Mouse (Mus musculus): ENCODE measurements around the gene AC131692.1. TPM values are rescaled to one million over a fixed set of nuclear protein-coding genes. Genes with fewer than 3 reads are reported as not detected.
A peak's percentile ranks its signal among the peaks of the same experiment; 100 is the strongest.

The AC131692.1 gene
- not detected in 2 replicates for polyA plus RNA-seq (2015; fragmentation: Nextera tagmentation; extraction: Ambion mirVana)

GRCm38 (mm10) chr19:6094119-6094518 lies at the start of gene AC131692.1:
TSS of gene AC131692.1 (plus strand) at chr19:6094419.
- H3K4me3 ChIP-seq (replicated peaks; ENCODE audit: low read length): no peak within 1 kb of the TSS
- no peak within 1 kb of the TSS for H3K9ac ChIP-seq (replicated peaks; ENCODE audit: low read depth, low read length)
- no peak within 1 kb of the TSS for H3K27ac ChIP-seq (ENCODE audit: low read length)
- no peaks in the 10 kb centered on the region for H3K27me3 ChIP-seq (replicated peaks; ENCODE audit: control insufficient read depth, insufficient read depth, low read length)
- H3K9me3 ChIP-seq (ENCODE audit: control insufficient read depth, low read length): no peaks in the 10 kb centered on the region
- H3K4me1 ChIP-seq (replicated peaks; ENCODE audit: control insufficient read depth, insufficient read depth, low read length): no peaks in the 10 kb centered on the region
- peaks cover 2% of the 10 kb centered on the region; the same call in 1 of the 2 replicates for H3K36me3 ChIP-seq (ENCODE audit: control insufficient read depth, insufficient read depth)
- ATAC-seq: no peak
- no peak within 1 kb of the TSS for H3K4me2 ChIP-seq (ENCODE audit: low read length)
- WGBS: 95% methylated on average over 7 of the region's 7 CpGs

- ATAC-seq: peak; percentile 36
- 19% methylated on average over 20 of the region's 20 CpGs for WGBS
Observed at GRCm38 (mm10) chr19:6045366-6046293, 48.6 kb upstream of the AC131692.1 start.

GRCm38 (mm10) chr19:6046294-6047153 lies 47.7 kb upstream of the AC131692.1 start, which contains the start of gene Syvn1:
TSS of gene Syvn1 (plus strand) at chr19:6046576.
- H3K27ac ChIP-seq (ENCODE audit: low read length): peak within 1 kb of the TSS; percentile 100
- ATAC-seq: peak; percentile 95
- under 1% methylated on average over 65 of the region's 65 CpGs for WGBS

More at GRCm38 (mm10) chr19:6045366-6046293, 48.6 kb upstream of the AC131692.1 start:
- peak overlapping the region; percentile 92 for H3K9ac ChIP-seq (replicated peaks; ENCODE audit: low read depth, low read length)
- peaks cover 19% of the 10 kb centered on the region for H3K4me1 ChIP-seq (replicated peaks; ENCODE audit: control insufficient read depth, insufficient read depth, low read length)
- peak overlapping the region; percentile 100 for H3K27ac ChIP-seq (ENCODE audit: low read length)
- no peaks in the 10 kb centered on the region for H3K27me3 ChIP-seq (replicated peaks; ENCODE audit: control insufficient read depth, insufficient read depth, low read length)
- H3K9me3 ChIP-seq (ENCODE audit: control insufficient read depth, low read length): no peaks in the 10 kb centered on the region
- peaks cover 12% of the 10 kb centered on the region for H3K36me3 ChIP-seq (ENCODE audit: control insufficient read depth, insufficient read depth)
- peak overlapping the region; percentile 80 for H3K4me3 ChIP-seq (replicated peaks; ENCODE audit: low read length)
- peak overlapping the region; percentile 97 for H3K4me2 ChIP-seq (ENCODE audit: low read length)

GRCm38 (mm10) chr19:6047154-6047898 lies 46.9 kb upstream of the AC131692.1 start:
- Histone ChIP-seq H3K27me3 (replicated peaks; ENCODE audit: control insufficient read depth, insufficient read depth, low read length) (no peaks in the 10 kb centered on the region), H3K4me2 (ENCODE audit: low read length) (peak overlapping the region; percentile 97), H3K36me3 (ENCODE audit: control insufficient read depth, insufficient read depth) (peaks cover 25% of the 10 kb centered on the region), H3K4me1 (replicated peaks; ENCODE audit: control insufficient read depth, insufficient read depth, low read length) (peaks cover 19% of the 10 kb centered on the region), H3K9me3 (ENCODE audit: control insufficient read depth, low read length) (no peaks in the 10 kb centered on the region), H3K27ac (ENCODE audit: low read length) (peak overlapping the region; percentile 100), H3K9ac (replicated peaks; ENCODE audit: low read depth, low read length) (peak overlapping the region; percentile 92), H3K4me3 (replicated peaks; ENCODE audit: low read length) (peak overlapping the region; percentile 80)
- peak; percentile 4; the same call in 1 of the 2 replicates for ATAC-seq
- WGBS: 1% methylated on average over 41 of the region's 44 CpGs

More at GRCm38 (mm10) chr19:6046294-6047153, 47.7 kb upstream of the AC131692.1 start, which contains the start of gene Syvn1:
- H3K36me3 ChIP-seq (ENCODE audit: control insufficient read depth, insufficient read depth): peaks cover 18% of the 10 kb centered on the region
- H3K27me3 ChIP-seq (replicated peaks; ENCODE audit: control insufficient read depth, insufficient read depth, low read length): no peaks in the 10 kb centered on the region
- H3K4me1 ChIP-seq (replicated peaks; ENCODE audit: control insufficient read depth, insufficient read depth, low read length): peaks cover 19% of the 10 kb centered on the region
- H3K4me3 ChIP-seq (replicated peaks; ENCODE audit: low read length): peak within 1 kb of the TSS; percentile 80
- peak within 1 kb of the TSS; percentile 97 for H3K4me2 ChIP-seq (ENCODE audit: low read length)
- peak within 1 kb of the TSS; percentile 92 for H3K9ac ChIP-seq (replicated peaks; ENCODE audit: low read depth, low read length)
- H3K9me3 ChIP-seq (ENCODE audit: control insufficient read depth, low read length): no peaks in the 10 kb centered on the region

GRCm38 (mm10) chr19:6047899-6048166 lies 46.4 kb upstream of the AC131692.1 start:
- H3K36me3 ChIP-seq (ENCODE audit: control insufficient read depth, insufficient read depth): peaks cover 29% of the 10 kb centered on the region
- H3K27me3 ChIP-seq (replicated peaks; ENCODE audit: control insufficient read depth, insufficient read depth, low read length): no peaks in the 10 kb centered on the region
- peaks cover 19% of the 10 kb centered on the region for H3K4me1 ChIP-seq (replicated peaks; ENCODE audit: control insufficient read depth, insufficient read depth, low read length)
- peak overlapping the region; percentile 80 for H3K4me3 ChIP-seq (replicated peaks; ENCODE audit: low read length)
- 89% methylated on average over 8 of the region's 8 CpGs for WGBS
- no peak overlapping the region for H3K27ac ChIP-seq (ENCODE audit: low read length)
- H3K9ac ChIP-seq (replicated peaks; ENCODE audit: low read depth, low read length): no peak overlapping the region; the same call in 1 of the 2 replicates
- no peaks in the 10 kb centered on the region for H3K9me3 ChIP-seq (ENCODE audit: control insufficient read depth, low read length)
- peak overlapping the region; percentile 97 for H3K4me2 ChIP-seq (ENCODE audit: low read length)
- no peak for ATAC-seq

GRCm38 (mm10) chr19:6048681-6049410 lies 45.4 kb upstream of the AC131692.1 start:
- H3K4me2 ChIP-seq (ENCODE audit: low read length): no peak overlapping the region
- no peak for ATAC-seq
- no peak overlapping the region for H3K9ac ChIP-seq (replicated peaks; ENCODE audit: low read depth, low read length)
- peaks cover 37% of the 10 kb centered on the region for H3K36me3 ChIP-seq (ENCODE audit: control insufficient read depth, insufficient read depth)
- no peak overlapping the region for H3K4me3 ChIP-seq (replicated peaks; ENCODE audit: low read length)
- peaks cover 19% of the 10 kb centered on the region for H3K4me1 ChIP-seq (replicated peaks; ENCODE audit: control insufficient read depth, insufficient read depth, low read length)
- 89% methylated on average over 11 of the region's 11 CpGs for WGBS
- no peak overlapping the region for H3K27ac ChIP-seq (ENCODE audit: low read length)
- H3K9me3 ChIP-seq (ENCODE audit: control insufficient read depth, low read length): no peaks in the 10 kb centered on the region
- no peaks in the 10 kb centered on the region for H3K27me3 ChIP-seq (replicated peaks; ENCODE audit: control insufficient read depth, insufficient read depth, low read length)

- no peak overlapping the region for H3K4me2 ChIP-seq (ENCODE audit: low read length)
- H3K4me3 ChIP-seq (replicated peaks; ENCODE audit: low read length): no peak overlapping the region
- peaks cover 38% of the 10 kb centered on the region for H3K36me3 ChIP-seq (ENCODE audit: control insufficient read depth, insufficient read depth)
- no peaks in the 10 kb centered on the region for H3K9me3 ChIP-seq (ENCODE audit: control insufficient read depth, low read length)
- H3K4me1 ChIP-seq (replicated peaks; ENCODE audit: control insufficient read depth, insufficient read depth, low read length): peaks cover 19% of the 10 kb centered on the region
- no peak overlapping the region for H3K27ac ChIP-seq (ENCODE audit: low read length)
- H3K27me3 ChIP-seq (replicated peaks; ENCODE audit: control insufficient read depth, insufficient read depth, low read length): no peaks in the 10 kb centered on the region
- 88% methylated on average over 7 of the region's 7 CpGs for WGBS
- no peak overlapping the region for H3K9ac ChIP-seq (replicated peaks; ENCODE audit: low read depth, low read length)
- ATAC-seq: no peak
Observed at GRCm38 (mm10) chr19:6052516-6052915, 41.7 kb upstream of the AC131692.1 start.

GRCm38 (mm10) chr19:6054296-6054695 lies 39.9 kb upstream of the AC131692.1 start:
- 90% methylated on average over 5 of the region's 5 CpGs for whole genome bisulfite sequencing
- H3K27ac ChIP-seq (ENCODE audit: low read length): no peak overlapping the region

More at GRCm38 (mm10) chr19:6054296-6054695, 39.9 kb upstream of the AC131692.1 start:
- Histone ChIP-seq H3K36me3 (ENCODE audit: control insufficient read depth, insufficient read depth) (peaks cover 35% of the 10 kb centered on the region), H3K9ac (replicated peaks; ENCODE audit: low read depth, low read length) (no peak overlapping the region), H3K27me3 (replicated peaks; ENCODE audit: control insufficient read depth, insufficient read depth, low read length) (no peaks in the 10 kb centered on the region), H3K4me1 (replicated peaks; ENCODE audit: control insufficient read depth, insufficient read depth, low read length) (peaks cover 21% of the 10 kb centered on the region), H3K4me3 (replicated peaks; ENCODE audit: low read length) (no peak overlapping the region), H3K4me2 (ENCODE audit: low read length) (no peak overlapping the region), H3K9me3 (ENCODE audit: control insufficient read depth, low read length) (no peaks in the 10 kb centered on the region)
- ATAC-seq: no peak

Measured in forebrain, embryonic 16.5 days (tissue).